Mouse (Mus musculus) lung, postnatal 0 days (tissue): ENCODE results near the gene Fcgr2b.

Experiments
- CTCF ChIP-seq: IDR thresholded peaks from 2 replicates; pipeline ENCODE4 v1.5.1; 2016; ENCODE audit warnings: antibody characterized with exemption, mild to moderate bottlenecking
- EP300 ChIP-seq: IDR thresholded peaks from 2 replicates; pipeline ENCODE4 v1.6.1; 2016; ENCODE audit warnings: antibody characterized with exemption, mild to moderate bottlenecking, control low read depth

DNA sequence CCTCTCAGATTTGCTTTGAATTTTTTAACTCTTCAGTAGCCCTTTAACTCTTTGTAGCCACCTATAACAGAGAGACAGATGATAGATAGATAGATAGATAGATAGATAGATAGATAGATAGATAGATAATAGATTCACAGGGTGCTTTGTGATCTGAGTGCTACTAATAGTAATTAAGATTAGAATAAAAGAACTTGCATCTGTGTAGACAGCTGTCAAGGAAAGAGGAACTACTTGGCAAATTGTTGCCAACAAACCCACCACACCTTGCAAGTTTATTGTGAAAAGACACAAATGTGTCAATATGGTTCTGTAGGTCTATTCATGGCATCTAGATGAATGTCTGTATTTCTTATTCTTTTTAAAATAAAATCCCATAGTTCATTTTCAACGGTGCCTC is 42.4 kb downstream of the Fcgr2b start:
- TF ChIP-seq EP300 (no peak), CTCF (no peak)
